Mouse (Mus musculus) kidney, postnatal 14 days (tissue): ENCODE data around the gene Phtf2.

ENCODE experiments used
- DNase-seq: peaks from one replicate; pipeline ENCODE4 v3.0.0; 2022; ENCODE audit warnings: mixed read lengths

Gene Phtf2

DNA sequence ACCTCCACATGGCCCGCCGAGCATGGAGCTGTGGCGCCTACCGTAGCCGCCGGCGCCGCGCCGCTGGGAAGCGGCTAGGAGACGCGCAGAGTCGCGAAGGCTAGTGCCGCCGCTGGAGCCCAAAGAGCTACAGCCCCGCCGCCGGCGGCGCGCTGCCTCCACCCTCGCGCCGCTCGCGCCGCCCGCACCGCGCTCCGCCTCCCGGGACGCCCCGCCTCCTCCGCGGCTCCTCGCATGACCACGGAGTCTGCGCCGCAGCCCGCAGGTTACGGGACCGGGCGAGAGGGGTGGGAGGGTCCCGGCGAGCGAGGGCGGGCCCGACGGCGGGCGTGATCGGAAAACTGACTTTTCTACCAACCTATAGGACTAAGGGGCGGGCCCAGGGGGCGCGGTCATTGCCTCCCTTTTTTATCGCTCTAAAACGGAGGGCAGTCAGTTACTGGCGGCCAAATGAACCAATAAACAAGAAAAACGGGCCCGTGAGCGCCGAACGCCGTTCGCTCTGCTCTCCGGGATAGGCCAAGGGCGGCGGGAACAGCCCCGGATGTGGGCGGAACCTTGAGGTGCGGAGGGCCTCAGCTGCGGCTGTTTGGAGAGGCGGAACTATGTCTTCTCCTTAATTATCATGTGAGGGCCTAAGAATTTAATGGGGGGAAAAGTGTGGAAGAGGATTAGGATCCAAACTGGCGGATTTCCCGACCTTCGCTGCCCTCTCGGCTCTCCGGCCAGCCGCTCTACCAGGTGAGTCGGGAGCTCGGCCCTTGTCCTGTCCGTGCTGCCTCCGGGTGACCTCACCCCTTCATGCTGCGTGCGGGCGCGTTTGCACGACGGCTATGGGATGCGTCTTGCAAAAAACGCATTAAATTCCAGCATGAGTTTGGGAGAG is at the start of gene Phtf2, which contains the start of gene Tmem60:
Phtf2 (minus strand) TSS at position 210 of the 886 bp plus-strand sequence.
Tmem60 (plus strand) TSS at position 277 of the 886 bp plus-strand sequence.
- peak; percentile 100 for DNase-seq

DNA sequence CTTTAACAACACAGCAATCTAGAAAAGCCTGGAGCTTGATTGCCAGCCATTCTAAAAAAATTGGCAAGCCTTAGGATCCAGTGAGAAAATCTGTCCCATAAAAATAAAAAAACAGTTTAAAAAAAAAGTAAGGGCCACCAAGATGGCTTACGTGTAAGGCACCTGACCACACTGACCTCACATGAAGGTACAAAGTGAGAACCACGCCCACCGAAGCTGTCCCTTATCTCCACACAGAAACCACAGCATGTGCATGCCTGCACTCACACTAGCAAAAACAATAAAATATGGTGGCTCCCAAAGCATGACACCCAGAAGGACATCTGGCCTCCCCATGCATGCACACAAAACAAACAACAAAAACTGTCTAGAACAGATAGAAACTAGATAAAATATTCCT is 49.4 kb upstream of the Phtf2 start:
- DNase-seq: no peak

DNA sequence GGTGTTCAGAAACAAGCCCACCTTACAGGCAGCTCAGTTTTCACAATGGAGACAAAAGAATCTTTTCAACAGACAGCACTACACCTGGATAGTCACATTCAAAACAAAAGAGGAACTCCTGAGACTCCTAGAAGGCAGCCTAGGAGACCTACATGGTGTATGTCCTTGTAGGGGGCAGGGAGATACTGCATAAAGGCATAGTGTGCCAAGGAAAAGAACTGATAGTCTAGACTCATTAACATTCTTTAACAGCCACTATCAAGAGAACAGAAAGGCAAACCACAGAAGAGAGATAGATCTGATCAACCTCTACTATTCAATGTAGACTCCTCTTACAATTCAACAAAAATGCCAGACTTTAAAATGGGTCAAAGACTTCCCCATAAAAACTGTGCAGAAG is 48.5 kb upstream of the Phtf2 start:
- no peak for DNase-seq

- DNase-seq: no peak
These were observed 47.8 kb upstream of the Phtf2 start for GRCm38 (mm10) chr5:20929669-20930151.

- no peak for DNase-seq
These were observed 43.5 kb upstream of the Phtf2 start for GRCm38 (mm10) chr5:20925451-20925850.

- DNase-seq: no peak
These were observed 42.7 kb upstream of the Phtf2 start for GRCm38 (mm10) chr5:20924608-20925007.

DNA sequence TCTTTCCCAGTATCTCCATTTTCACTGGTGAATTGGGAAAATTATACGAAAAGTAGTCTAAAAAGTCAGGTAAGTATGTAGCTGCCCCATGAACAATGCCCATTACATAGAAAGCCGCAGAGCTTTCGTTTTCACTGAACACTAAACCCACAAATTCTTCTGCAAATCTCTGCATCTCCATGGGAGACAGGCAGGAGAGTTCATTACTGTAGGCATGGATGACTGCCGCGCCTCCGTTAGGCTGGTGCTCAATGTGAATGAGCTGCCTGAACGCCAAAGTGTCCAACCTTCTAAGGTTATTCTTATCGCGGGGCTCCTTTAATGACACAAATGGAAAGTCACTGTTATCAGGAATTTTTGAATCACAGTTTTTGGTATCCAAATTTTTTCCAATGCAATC is 37.6 kb upstream of the Phtf2 start:
- DNase-seq: no peak

DNA sequence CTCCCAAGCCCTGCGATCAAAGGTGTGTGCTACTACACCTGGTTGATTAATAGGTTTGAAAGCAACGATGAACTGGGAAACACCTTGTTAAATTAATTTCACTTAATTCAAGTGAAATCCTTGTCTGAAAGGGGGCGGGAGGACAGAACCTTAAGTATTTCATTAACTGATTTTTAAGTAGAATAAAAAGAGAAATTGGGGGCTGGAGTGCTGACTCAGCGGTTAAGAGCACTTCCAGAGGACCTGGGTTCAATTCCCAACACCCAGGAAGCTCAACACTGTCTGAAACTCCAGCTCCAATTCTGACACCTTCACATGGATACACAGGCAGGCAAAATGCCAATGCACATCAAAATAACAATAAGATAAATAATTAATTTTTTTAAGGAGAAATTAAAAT is 37.0 kb upstream of the Phtf2 start:
- DNase-seq: no peak

DNA sequence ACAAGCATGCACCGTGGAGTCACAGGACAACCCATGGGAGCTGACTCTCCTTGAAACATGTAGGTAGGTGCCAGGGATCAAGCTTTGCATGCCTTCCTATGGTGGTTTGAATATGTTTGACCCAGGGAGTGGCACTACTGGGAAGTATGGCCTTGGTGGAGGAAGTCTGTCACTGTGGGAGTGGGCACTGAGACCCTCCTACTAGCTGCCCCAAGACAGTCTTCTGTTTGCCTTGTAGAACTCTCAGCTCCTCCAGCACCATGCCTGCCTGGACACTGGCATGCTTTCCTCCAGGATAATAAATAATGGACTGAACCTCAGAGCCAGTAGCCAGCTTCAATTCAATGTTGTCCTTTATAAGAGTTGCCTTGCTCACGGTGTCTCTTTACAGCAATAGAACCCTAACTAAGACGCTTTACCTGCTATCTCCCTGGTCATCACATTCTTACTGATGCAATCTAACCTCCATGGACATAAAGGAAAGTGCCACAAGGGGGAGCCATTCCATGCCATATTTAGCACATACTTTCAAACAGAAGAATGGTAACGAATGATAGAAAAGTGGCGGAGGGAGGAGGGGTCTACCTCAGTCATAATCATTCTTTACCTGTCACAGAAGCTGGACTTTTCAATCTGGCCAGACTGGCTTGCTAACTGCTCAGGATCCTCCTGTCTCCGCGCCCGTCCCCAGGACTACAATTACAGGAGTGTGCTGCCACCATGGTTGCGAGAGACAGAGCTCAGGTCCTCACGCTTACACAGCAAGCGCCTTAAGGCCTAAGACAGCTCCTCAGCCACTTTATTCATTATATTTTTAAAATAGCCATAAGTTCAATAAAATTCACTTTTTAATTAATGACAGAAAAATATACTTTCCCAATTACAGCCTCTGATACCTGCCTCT is 31.7 kb upstream of the Phtf2 start:
- DNase-seq: peak; percentile 79

- DNase-seq: no peak
These were observed 29.8 kb upstream of the Phtf2 start for GRCm38 (mm10) chr5:20911741-20912140.

DNA sequence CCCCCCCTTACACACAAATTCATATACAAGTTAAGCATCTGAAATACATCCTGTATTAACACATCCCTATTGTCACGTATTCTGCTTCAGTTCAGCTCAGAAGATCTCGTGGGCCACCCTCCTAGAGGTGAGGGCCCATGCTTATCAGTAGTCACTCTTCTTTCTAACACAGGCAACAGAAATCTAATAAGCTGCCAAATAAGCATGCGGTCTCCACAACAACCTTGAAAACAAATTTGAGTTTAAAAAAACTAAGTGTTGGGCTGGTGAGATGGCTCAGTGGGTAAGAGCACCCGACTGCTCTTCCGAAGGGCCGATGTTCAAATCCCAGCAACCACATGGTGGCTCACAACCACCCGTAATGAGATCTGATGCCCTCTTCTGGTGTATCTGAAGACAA is 24.3 kb upstream of the Phtf2 start:
- no peak for DNase-seq

DNA sequence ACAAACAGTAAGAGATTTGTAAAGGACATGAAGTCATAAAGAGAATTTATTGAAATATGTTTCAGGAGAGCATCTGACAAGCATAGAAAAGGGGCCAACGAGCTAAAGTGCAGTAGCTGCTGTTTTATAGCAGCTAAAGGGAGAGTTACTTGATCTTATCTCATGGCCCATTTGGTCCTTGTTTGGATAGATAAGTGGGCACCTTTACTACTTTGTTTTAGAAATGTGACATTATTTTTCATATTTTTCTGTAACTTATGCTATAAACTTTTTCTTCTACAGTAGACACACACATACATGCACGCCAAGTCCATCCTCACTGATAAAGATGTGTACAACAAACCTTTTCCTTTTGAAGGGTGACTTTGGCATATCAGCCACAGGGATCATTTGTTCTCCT is 23.5 kb upstream of the Phtf2 start:
- no peak for DNase-seq

DNA sequence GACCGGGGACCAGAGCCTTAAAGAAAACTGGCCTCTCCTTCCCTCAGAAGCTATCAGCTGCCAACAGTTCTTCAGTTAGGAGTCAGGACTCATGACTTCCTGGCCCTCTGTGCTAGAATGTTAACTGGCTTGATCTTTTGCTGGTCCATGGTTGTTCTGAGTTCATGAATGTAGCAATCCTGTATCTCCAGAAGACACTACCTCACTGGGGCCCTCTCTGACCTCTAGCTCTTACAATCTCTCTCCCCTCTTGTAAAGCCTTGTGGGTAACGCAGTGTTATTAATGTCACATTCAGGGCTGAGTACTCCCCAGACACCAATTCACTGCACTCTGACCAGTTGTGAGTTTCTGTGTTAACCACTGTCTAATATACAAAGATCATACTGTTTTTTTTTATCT is 22.7 kb upstream of the Phtf2 start:
- DNase-seq: no peak

- no peak for DNase-seq
These were observed 15.7 kb upstream of the Phtf2 start for GRCm38 (mm10) chr5:20897446-20898167.

GRCm38 (mm10) chr5:20884036-20884620 is 2.2 kb upstream of the Phtf2 start:
- no peak for DNase-seq

GRCm38 (mm10) chr5:20880797-20881775 is 838 bp downstream of the Phtf2 start:
- peak; percentile 62 for DNase-seq

DNA sequence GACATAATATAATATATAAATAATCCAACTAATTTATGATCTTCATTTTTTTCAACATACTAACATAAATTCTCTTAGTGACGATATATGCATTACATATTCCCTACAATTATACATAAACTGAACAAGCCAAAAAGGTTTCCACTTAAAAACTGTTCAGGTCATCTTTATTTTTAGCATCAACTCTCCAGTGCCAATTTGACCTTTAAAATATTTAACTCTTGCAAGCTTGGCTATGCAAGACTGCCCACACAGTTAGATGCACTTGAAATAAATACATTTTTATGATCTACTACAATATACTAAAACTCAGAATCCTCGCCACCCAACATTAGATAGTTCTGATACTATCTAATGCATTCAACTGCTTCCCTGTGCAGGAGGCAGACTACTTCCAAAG is 1.5 kb downstream of the Phtf2 start:
- no peak for DNase-seq

GRCm38 (mm10) chr5:20876934-20877426 is 4.9 kb downstream of the Phtf2 start:
- DNase-seq: no peak

- DNase-seq: no peak
These were observed 8.8 kb downstream of the Phtf2 start for GRCm38 (mm10) chr5:20873146-20873545.

GRCm38 (mm10) chr5:20865193-20865755 is 16.6 kb downstream of the Phtf2 start:
- no peak for DNase-seq
